ENCODE assay signal across 19 mouse cellular contexts in genomic region chr5:150620588-150621135, GRCm38 (mm10). TPM values are rescaled to one million over a fixed set of nuclear protein-coding genes. Genes with fewer than 3 reads are reported as not detected.
A peak's percentile ranks its signal among the peaks of the same experiment; 100 is the strongest.
DNase-seq lines count a peak whose midpoint lies in the region; ATAC-seq lines count a peak whose summit lies in the region.
"Had no signal": no experiment of that assay in that cellular context is flagged by ENCODE, and none has a peak within 500 bp of the region (broad histone marks: within the 10 kb centered on the region; RNA-seq: fewer than 3 reads in every experiment).

No protein-coding gene starts in this region.

- peak; percentile 49 for DNase-seq in midbrain, embryonic 11.5 days (ENCODE audit: low spot score, missing footprints)
- no peak for DNase-seq in midbrain, embryonic 10.5 days (ENCODE audit: low spot score)
- peak; percentile 49 to 53 for DNase-seq in B cell, adult 2 months
- DNase-seq in splenic B cell, adult 2 months (ENCODE audit: low read depth, low spot score): peak; percentile 52
- DNase-seq in gastrocnemius, postnatal 36 days: no peak
- DNase-seq in cerebellum, postnatal 10 days: no peak
- DNase-seq: adrenal gland, adult 8-10 months; adrenal gland, postnatal 36 days; cerebellum, adult 2 months; cerebellum, postnatal 14 days; forebrain, postnatal 0 days; gastrocnemius, postnatal 25 days had no signal

- H3K9me3 ChIP-seq in midbrain, embryonic 11.5 days (ENCODE audit: control insufficient read depth, low read length): no peaks in the 10 kb centered on the region
- no peaks in the 10 kb centered on the region for H3K9me3 ChIP-seq in midbrain, embryonic 10.5 days (replicated peaks)
- H3K9me3 ChIP-seq: embryonic facial prominence, embryonic 13.5 days; forebrain, embryonic 12.5 days; G1E; heart, embryonic 12.5 days; hindbrain, embryonic 10.5 days had no signal

- H3K4me3 ChIP-seq in midbrain, embryonic 11.5 days (ENCODE audit: low read depth, low read length): no peak overlapping the region
- no peak overlapping the region for H3K4me3 ChIP-seq in midbrain, embryonic 10.5 days
- H3K4me3 ChIP-seq: embryonic facial prominence, embryonic 13.5 days; forebrain, embryonic 12.5 days; heart, embryonic 12.5 days; hindbrain, embryonic 10.5 days had no signal

- H3K27me3 ChIP-seq in midbrain, embryonic 11.5 days (ENCODE audit: control insufficient read depth, insufficient read depth, low read length): no peaks in the 10 kb centered on the region
- no peaks in the 10 kb centered on the region for H3K27me3 ChIP-seq in midbrain, embryonic 10.5 days (ENCODE audit: low read depth, poor library complexity, severe bottlenecking)
- H3K27me3 ChIP-seq in splenic B cell, adult 2 months (ENCODE audit: control insufficient read depth, insufficient read depth, low read length, poor library complexity, severe bottlenecking): no peaks in the 10 kb centered on the region
- H3K27me3 ChIP-seq: embryonic facial prominence, embryonic 13.5 days; forebrain, embryonic 12.5 days; heart, embryonic 12.5 days had no signal

- 90% methylated on average over 7 of the region's 7 CpGs for WGBS in midbrain, embryonic 11.5 days
- WGBS in midbrain, embryonic 10.5 days: 85% methylated on average over 7 of the region's 7 CpGs

- ATAC-seq in midbrain, embryonic 11.5 days (ENCODE audit: low FRiP score): no peak
- ATAC-seq in megakaryocyte, adult 5-6 weeks (ENCODE audit: poor library complexity, severe bottlenecking): peak; percentile 50; the same call in 1 of the 2 replicates
- ATAC-seq: forebrain, postnatal 0 days had no signal

- intact Hi-C loops in gastrocnemius, postnatal 36 days (cut with DNase I): no loop called here

- H3K27ac ChIP-seq in midbrain, embryonic 11.5 days (ENCODE audit: low read depth, low read length): no peak overlapping the region
- no peak overlapping the region for H3K27ac ChIP-seq in midbrain, embryonic 10.5 days (replicated peaks)
- H3K27ac ChIP-seq: embryonic facial prominence, embryonic 13.5 days; forebrain, embryonic 12.5 days; hindbrain, embryonic 10.5 days; hindbrain, embryonic 14.5 days had no signal

- no peaks in the 10 kb centered on the region for H3K36me3 ChIP-seq in midbrain, embryonic 11.5 days (ENCODE audit: control insufficient read depth, insufficient read depth, low read length)
- peaks cover 7% of the 10 kb centered on the region; the same call in 1 of the 2 replicates for H3K36me3 ChIP-seq in midbrain, embryonic 10.5 days
- no peaks in the 10 kb centered on the region; the same call in 1 of the 2 replicates for H3K36me3 ChIP-seq in splenic B cell, adult 2 months (ENCODE audit: control insufficient read depth, insufficient read depth, low read length, poor library complexity, severe bottlenecking)
- H3K36me3 ChIP-seq: embryonic facial prominence, embryonic 13.5 days; forebrain, embryonic 12.5 days had no signal

- H3K4me1 ChIP-seq in midbrain, embryonic 11.5 days (ENCODE audit: control insufficient read depth, insufficient read depth, low read length): no peaks in the 10 kb centered on the region
- no peaks in the 10 kb centered on the region for H3K4me1 ChIP-seq in midbrain, embryonic 10.5 days
- H3K4me1 ChIP-seq: forebrain, embryonic 12.5 days; hindbrain, embryonic 10.5 days had no signal

- no peak overlapping the region for H3K9ac ChIP-seq in midbrain, embryonic 11.5 days (ENCODE audit: low read length)
- H3K9ac ChIP-seq: embryonic facial prominence, embryonic 13.5 days; forebrain, embryonic 12.5 days; forebrain, postnatal 0 days; heart, embryonic 12.5 days; hindbrain, embryonic 14.5 days had no signal

- H3K4me2 ChIP-seq in midbrain, embryonic 11.5 days: no peak overlapping the region
- H3K4me2 ChIP-seq: embryonic facial prominence, embryonic 13.5 days; forebrain, embryonic 12.5 days; heart, embryonic 12.5 days; hindbrain, embryonic 14.5 days had no signal

RNA-seq across cellular contexts. Expression of gene N4bp2l1, which starts 23.7 kb away (rescaled TPM):
- polyA plus RNA-seq in midbrain, embryonic 11.5 days (2014; fragmentation: Nextera tagmentation; extraction: Ambion mirVana): 2.8 and 3.5 TPM in 2 replicates
- 1.9 and 2.5 TPM in 2 replicates for polyA plus RNA-seq in midbrain, embryonic 10.5 days (2016; fragmentation: Nextera tagmentation; extraction: Ambion mirVana)
- total RNA-seq in megakaryocyte, adult 5-6 weeks (2015): 67.9 and 68.9 TPM in 2 replicates
- 61.6 and 62.9 TPM in 2 replicates for total RNA-seq in megakaryocyte, adult 5-6 weeks (2017)
- 1 to 10 TPM; 3.1 to 3.2 TPM for total RNA-seq in gastrocnemius, postnatal 36 days (2021)

RNA-seq across cellular contexts. Expression of gene N4bp2l2, which starts 45.3 kb away (rescaled TPM):
- 40.5 and 42.1 TPM in 2 replicates for polyA plus RNA-seq in midbrain, embryonic 11.5 days (2014; fragmentation: Nextera tagmentation; extraction: Ambion mirVana)
- 30.3 and 30.4 TPM in 2 replicates for polyA plus RNA-seq in midbrain, embryonic 10.5 days (2016; fragmentation: Nextera tagmentation; extraction: Ambion mirVana)
- total RNA-seq in megakaryocyte, adult 5-6 weeks (2015): 64.8 and 75.1 TPM in 2 replicates
- 81.1 and 97.2 TPM in 2 replicates for total RNA-seq in megakaryocyte, adult 5-6 weeks (2017)
- 10 to 100 TPM; 23.6 to 28.8 TPM for total RNA-seq in gastrocnemius, postnatal 36 days (2021)

RNA-seq across cellular contexts. Expression of gene Pds5b, which starts 52.9 kb away (rescaled TPM):
- 48.9 and 49.3 TPM in 2 replicates for polyA plus RNA-seq in midbrain, embryonic 11.5 days (2014; fragmentation: Nextera tagmentation; extraction: Ambion mirVana)
- 36.2 and 37.8 TPM in 2 replicates for polyA plus RNA-seq in midbrain, embryonic 10.5 days (2016; fragmentation: Nextera tagmentation; extraction: Ambion mirVana)
- 45.5 and 46.1 TPM in 2 replicates for total RNA-seq in megakaryocyte, adult 5-6 weeks (2015)
- total RNA-seq in megakaryocyte, adult 5-6 weeks (2017): 27.6 and 31.5 TPM in 2 replicates
- 10 to 100 TPM; 16.7 to 18.4 TPM for total RNA-seq in gastrocnemius, postnatal 36 days (2021)

Comparison
In these comparisons a context has a peak if more than half of its experiments do, and no peak if none do; other contexts are left out.
1. DNase-seq: peak in midbrain, embryonic 11.5 days (single experiment), B cell, adult 2 months (2 of 2) and splenic B cell, adult 2 months (single experiment); none in midbrain, embryonic 10.5 days (single experiment), gastrocnemius, postnatal 36 days (0 of 2) and cerebellum, postnatal 10 days (0 of 2).
2. RNA of gene N4bp2l1, which starts 23.7 kb away (total RNA-seq): 61.6 to 68.9 TPM in megakaryocyte, adult 5-6 weeks; 3.1 to 3.2 TPM in gastrocnemius, postnatal 36 days; every median in the first group is over 10 times any median in the second.